Mouse (Mus musculus): ENCODE measurements around the gene Gm17349. TPM values are rescaled to one million over a fixed set of nuclear protein-coding genes. Genes with fewer than 3 reads are reported as not detected.
A peak's percentile ranks its signal among the peaks of the same experiment; 100 is the strongest.
"Not testable (repeated sequence)": the region's sequence is repeated elsewhere in the genome, so short reads cannot be mapped to it uniquely, and the experiment has no call there.

Gene Gm17349
- polyA plus RNA-seq, 1 experiment from 2014 or later, result not detected

GRCm38 (mm10) chr15:99729056-99729783 is 23.9 kb upstream of the Gm17349 start:
- WGBS, result 94% methylated on average over 3 of the region's 4 CpGs
- DNase-seq (ENCODE audit: low spot score) (no peak), ATAC-seq (replicated peaks; ENCODE audit: insufficient number of reproducible peaks, low FRiP score, low TSS enrichment, low read depth) (no peak)
- H3K27ac ChIP-seq (replicated peaks; ENCODE audit: low read depth, low read length), result no peak overlapping the region
- H3K36me3 ChIP-seq (replicated peaks; ENCODE audit: control insufficient read depth, insufficient read depth, low read depth, low read length), result no peaks in the 10 kb centered on the region; the same call in 1 of the 2 replicates
- H3K9ac ChIP-seq (replicated peaks; ENCODE audit: low read length), result no peak overlapping the region
- H3K4me3 ChIP-seq (ENCODE audit: low read depth, low read length), result no peak overlapping the region
- H3K4me1 ChIP-seq (ENCODE audit: control insufficient read depth, insufficient read depth, low read length), result peaks cover 4% of the 10 kb centered on the region; the same call in 1 of the 2 replicates
- H3K27me3 ChIP-seq (ENCODE audit: control insufficient read depth, insufficient read depth, low read length), result no peaks in the 10 kb centered on the region
- H3K9me3 ChIP-seq (replicated peaks; ENCODE audit: control insufficient read depth, low read length), result no peaks in the 10 kb centered on the region
- no peak overlapping the region for H3K4me2 ChIP-seq (ENCODE audit: low read depth, low read length)

- whole genome bisulfite sequencing, result 94% methylated on average over 5 of the region's 5 CpGs
- Histone ChIP-seq H3K4me1 (ENCODE audit: control insufficient read depth, insufficient read depth, low read length) (peaks cover 6% of the 10 kb centered on the region; the same call in 1 of the 2 replicates), H3K9ac (replicated peaks; ENCODE audit: low read length) (no peak overlapping the region), H3K27me3 (ENCODE audit: control insufficient read depth, insufficient read depth, low read length) (no peaks in the 10 kb centered on the region), H3K9me3 (replicated peaks; ENCODE audit: control insufficient read depth, low read length) (no peaks in the 10 kb centered on the region), H3K4me3 (ENCODE audit: low read depth, low read length) (no peak overlapping the region), H3K27ac (replicated peaks; ENCODE audit: low read depth, low read length) (no peak overlapping the region), H3K4me2 (ENCODE audit: low read depth, low read length) (no peak overlapping the region), H3K36me3 (replicated peaks; ENCODE audit: control insufficient read depth, insufficient read depth, low read depth, low read length) (no peaks in the 10 kb centered on the region; the same call in 1 of the 2 replicates)
- DNase-seq (ENCODE audit: low spot score), result no peak
- no peak for ATAC-seq (replicated peaks; ENCODE audit: insufficient number of reproducible peaks, low FRiP score, low TSS enrichment, low read depth)
These were observed 22.9 kb upstream of the Gm17349 start for GRCm38 (mm10) chr15:99728211-99728610.

- H3K27ac ChIP-seq (replicated peaks; ENCODE audit: low read depth, low read length), result no peak overlapping the region
- 94% methylated on average over 12 of the region's 12 CpGs for WGBS
- H3K9me3 ChIP-seq (replicated peaks; ENCODE audit: control insufficient read depth, low read length), result no peaks in the 10 kb centered on the region
- no peak overlapping the region for H3K9ac ChIP-seq (replicated peaks; ENCODE audit: low read length)
- no peak for DNase-seq (ENCODE audit: low spot score)
- no peak for ATAC-seq (replicated peaks; ENCODE audit: insufficient number of reproducible peaks, low FRiP score, low TSS enrichment, low read depth)
- H3K4me1 ChIP-seq (ENCODE audit: control insufficient read depth, insufficient read depth, low read length), result peaks cover 6% of the 10 kb centered on the region; the same call in 1 of the 2 replicates
- H3K27me3 ChIP-seq (ENCODE audit: control insufficient read depth, insufficient read depth, low read length), result no peaks in the 10 kb centered on the region
- H3K4me2 ChIP-seq (ENCODE audit: low read depth, low read length), result no peak overlapping the region
- no peaks in the 10 kb centered on the region; the same call in 1 of the 2 replicates for H3K36me3 ChIP-seq (replicated peaks; ENCODE audit: control insufficient read depth, insufficient read depth, low read depth, low read length)
- H3K4me3 ChIP-seq (ENCODE audit: low read depth, low read length), result no peak overlapping the region
These were observed 22.2 kb upstream of the Gm17349 start for GRCm38 (mm10) chr15:99727525-99727924.

- H3K27me3 ChIP-seq (ENCODE audit: control insufficient read depth, insufficient read depth, low read length); H3K4me3 ChIP-seq (ENCODE audit: low read depth, low read length); ATAC-seq (replicated peaks; ENCODE audit: insufficient number of reproducible peaks, low FRiP score, low TSS enrichment, low read depth); H3K4me2 ChIP-seq (ENCODE audit: low read depth, low read length); H3K9me3 ChIP-seq (replicated peaks; ENCODE audit: control insufficient read depth, low read length); H3K27ac ChIP-seq (replicated peaks; ENCODE audit: low read depth, low read length); H3K9ac ChIP-seq (replicated peaks; ENCODE audit: low read length); DNase-seq (ENCODE audit: low spot score); H3K4me1 ChIP-seq (ENCODE audit: control insufficient read depth, insufficient read depth, low read length); H3K36me3 ChIP-seq (replicated peaks; ENCODE audit: control insufficient read depth, insufficient read depth, low read depth, low read length): not testable (repeated sequence)
- 91% methylated on average over 4 of the region's 5 CpGs for whole genome bisulfite sequencing
These were observed 21.7 kb upstream of the Gm17349 start for GRCm38 (mm10) chr15:99727039-99727438.

GRCm38 (mm10) chr15:99726549-99726948 is 21.3 kb upstream of the Gm17349 start:
- Histone ChIP-seq H3K9me3 (replicated peaks; ENCODE audit: control insufficient read depth, low read length) (no peaks in the 10 kb centered on the region), H3K36me3 (replicated peaks; ENCODE audit: control insufficient read depth, insufficient read depth, low read depth, low read length) (no peaks in the 10 kb centered on the region; the same call in 1 of the 2 replicates), H3K4me1 (ENCODE audit: control insufficient read depth, insufficient read depth, low read length) (peaks cover 6% of the 10 kb centered on the region; the same call in 1 of the 2 replicates), H3K9ac (replicated peaks; ENCODE audit: low read length) (peak overlapping the region; percentile 89), H3K4me2 (ENCODE audit: low read depth, low read length) (peak overlapping the region; percentile 77), H3K27me3 (ENCODE audit: control insufficient read depth, insufficient read depth, low read length) (no peaks in the 10 kb centered on the region), H3K4me3 (ENCODE audit: low read depth, low read length) (peak overlapping the region; percentile 97), H3K27ac (replicated peaks; ENCODE audit: low read depth, low read length) (no peak overlapping the region)
- ATAC-seq (replicated peaks; ENCODE audit: insufficient number of reproducible peaks, low FRiP score, low TSS enrichment, low read depth) (no peak), DNase-seq (ENCODE audit: low spot score) (no peak)
- 79% methylated on average over 2 of the region's 2 CpGs for WGBS

DNA sequence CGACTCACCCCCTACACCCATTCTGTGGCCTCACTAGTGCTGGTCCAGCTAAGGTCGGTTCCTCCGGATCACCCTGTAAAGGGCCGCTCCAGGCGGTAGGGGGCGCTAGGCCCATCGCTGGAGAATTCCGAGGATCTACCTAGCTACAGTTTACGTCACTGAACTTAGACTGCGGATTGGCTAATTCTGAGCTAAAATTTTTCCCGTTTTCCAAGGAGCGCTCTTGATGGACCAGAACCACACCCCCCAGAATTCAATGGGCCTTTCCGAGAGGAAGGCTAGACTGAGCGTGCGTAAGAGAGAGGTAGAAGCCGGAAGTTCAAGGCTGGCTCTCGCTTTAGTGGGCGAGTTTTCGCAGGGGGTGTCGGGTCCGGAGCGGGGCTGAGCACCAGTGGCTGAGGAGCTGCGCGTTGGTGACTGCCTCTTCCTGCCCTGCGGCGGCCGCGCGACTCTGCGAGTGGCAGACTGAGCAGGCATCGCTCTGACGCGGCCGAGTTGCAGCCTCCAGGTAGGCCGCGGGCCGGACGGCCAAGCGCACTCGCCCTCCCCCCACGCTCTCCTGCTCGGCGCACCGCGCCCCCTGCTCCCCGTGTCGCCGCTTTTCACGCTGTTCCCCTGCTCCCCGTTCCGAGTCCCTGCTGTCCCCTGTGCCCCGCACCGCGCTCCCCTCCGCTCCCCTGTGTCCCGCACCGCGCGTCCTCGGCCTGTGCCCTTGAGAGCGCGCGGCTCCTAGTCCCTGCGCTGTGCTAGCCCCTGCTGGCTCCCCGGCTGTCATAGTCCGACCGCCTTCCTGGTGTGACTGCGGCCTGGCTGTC is 20.3 kb upstream of the Gm17349 start, which contains the start of gene Cox14:
Gene Cox14 (plus strand): TSS at position 278 of the 815 bp plus-strand sequence.
- DNase-seq (ENCODE audit: low spot score) (peak; percentile 99), ATAC-seq (replicated peaks; ENCODE audit: insufficient number of reproducible peaks, low FRiP score, low TSS enrichment, low read depth) (peak; percentile 93)
- Histone ChIP-seq H3K9me3 (replicated peaks; ENCODE audit: control insufficient read depth, low read length) (no peaks in the 10 kb centered on the region), H3K27ac (replicated peaks; ENCODE audit: low read depth, low read length) (peak within 1 kb of the TSS; percentile 78), H3K4me3 (ENCODE audit: low read depth, low read length) (peak within 1 kb of the TSS; percentile 97), H3K4me2 (ENCODE audit: low read depth, low read length) (peak within 1 kb of the TSS; percentile 77), H3K36me3 (replicated peaks; ENCODE audit: control insufficient read depth, insufficient read depth, low read depth, low read length) (no peaks in the 10 kb centered on the region; the same call in 1 of the 2 replicates), H3K4me1 (ENCODE audit: control insufficient read depth, insufficient read depth, low read length) (peaks cover 6% of the 10 kb centered on the region; the same call in 1 of the 2 replicates), H3K9ac (replicated peaks; ENCODE audit: low read length) (peak within 1 kb of the TSS; percentile 89), H3K27me3 (ENCODE audit: control insufficient read depth, insufficient read depth, low read length) (no peaks in the 10 kb centered on the region)
- under 1% methylated on average over 56 of the region's 68 CpGs for WGBS

GRCm38 (mm10) chr15:99724292-99725021 is 19.2 kb upstream of the Gm17349 start:
- Histone ChIP-seq H3K4me2 (ENCODE audit: low read depth, low read length) (peak overlapping the region; percentile 45), H3K9me3 (replicated peaks; ENCODE audit: control insufficient read depth, low read length) (no peaks in the 10 kb centered on the region), H3K27ac (replicated peaks; ENCODE audit: low read depth, low read length) (no peak overlapping the region; the same call in 1 of the 2 replicates), H3K9ac (replicated peaks; ENCODE audit: low read length) (peak overlapping the region; percentile 27; the same call in 1 of the 2 replicates), H3K27me3 (ENCODE audit: control insufficient read depth, insufficient read depth, low read length) (no peaks in the 10 kb centered on the region), H3K36me3 (replicated peaks; ENCODE audit: control insufficient read depth, insufficient read depth, low read depth, low read length) (no peaks in the 10 kb centered on the region; the same call in 1 of the 2 replicates), H3K4me3 (ENCODE audit: low read depth, low read length) (peak overlapping the region; percentile 3; the same call in 1 of the 2 replicates), H3K4me1 (ENCODE audit: control insufficient read depth, insufficient read depth, low read length) (peaks cover 6% of the 10 kb centered on the region; the same call in 1 of the 2 replicates)
- DNase-seq (ENCODE audit: low spot score), result peak; percentile 83
- peak; percentile 15; the same call in 1 of the 2 replicates for ATAC-seq (replicated peaks; ENCODE audit: insufficient number of reproducible peaks, low FRiP score, low TSS enrichment, low read depth)
- 10% methylated on average over 16 of the region's 16 CpGs for WGBS
